Comparison of ENCODE assay signal across 13 mouse cellular contexts in genomic region chr1:143200213-143200889, GRCm38 (mm10).
DNase-seq lines count a peak whose midpoint lies in the region; ATAC-seq lines count a peak whose summit lies in the region.
"Had no signal": no experiment of that assay in that cellular context is flagged by ENCODE, and none has a peak within 500 bp of the region (broad histone marks: within the 10 kb centered on the region; RNA-seq: fewer than 3 reads in every experiment).

No protein-coding gene starts in this region.

- no peaks in the 10 kb centered on the region for H3K27me3 ChIP-seq in hindbrain, embryonic 14.5 days (ENCODE audit: control insufficient read depth, insufficient read depth, low read length)
- no peaks in the 10 kb centered on the region for H3K27me3 ChIP-seq in hindbrain, embryonic 10.5 days (ENCODE audit: insufficient read depth, poor library complexity, severe bottlenecking)

- no peak overlapping the region for H3K4me3 ChIP-seq in hindbrain, embryonic 14.5 days (replicated peaks; ENCODE audit: low read length)
- H3K4me3 ChIP-seq in hindbrain, embryonic 10.5 days = no peak overlapping the region

- no peaks in the 10 kb centered on the region for H3K36me3 ChIP-seq in hindbrain, embryonic 14.5 days (replicated peaks; ENCODE audit: control insufficient read depth, insufficient read depth)
- no peaks in the 10 kb centered on the region for H3K36me3 ChIP-seq in hindbrain, embryonic 10.5 days

- ATAC-seq in hindbrain, embryonic 14.5 days (ENCODE audit: low FRiP score) = 0 out of 2 replicates have a peak, but pooled peaks have one; percentile 37
- ATAC-seq in CD4-positive, CD25-positive, alpha-beta regulatory T cell, adult 4 months = no peak

- no peak overlapping the region for H3K27ac ChIP-seq in hindbrain, embryonic 14.5 days
- H3K27ac ChIP-seq in hindbrain, embryonic 10.5 days = no peak overlapping the region
- H3K27ac ChIP-seq: kidney, postnatal 0 days; liver, embryonic 14.5 days had no signal

- H3K4me2 ChIP-seq in hindbrain, embryonic 14.5 days (replicated peaks) = no peak overlapping the region

- H3K9ac ChIP-seq in hindbrain, embryonic 14.5 days = no peak overlapping the region
- H3K9ac ChIP-seq: liver, embryonic 14.5 days had no signal

- 76% methylated on average over 4 of the region's 4 CpGs for WGBS in hindbrain, embryonic 14.5 days
- WGBS in hindbrain, embryonic 10.5 days = 87% methylated on average over 4 of the region's 4 CpGs

- DNase-seq in hindbrain, embryonic 14.5 days (ENCODE audit: low spot score) = no peak
- DNase-seq in hindbrain, embryonic 10.5 days (ENCODE audit: low spot score) = no peak
- peak; percentile 84 to 91 for DNase-seq in cerebellum, postnatal 10 days
- DNase-seq in layer of hippocampus, adult 9-10 months (ENCODE audit: low spot score) = peak; percentile 33
- DNase-seq in right cerebral cortex, postnatal 10 days (ENCODE audit: low spot score in 2 of 2) = peak; percentile 54 to 64
- no peak for DNase-seq in adrenal gland, postnatal 36 days
- no peak for DNase-seq in kidney, adult 9 months
- DNase-seq: adrenal gland, postnatal 14 days; embryo, embryonic 11 days; gastrocnemius, postnatal 10 days had no signal

- H3K4me1 ChIP-seq in hindbrain, embryonic 14.5 days (replicated peaks; ENCODE audit: control insufficient read depth, insufficient read depth, low read length) = no peaks in the 10 kb centered on the region
- H3K4me1 ChIP-seq in hindbrain, embryonic 10.5 days (replicated peaks) = no peaks in the 10 kb centered on the region

- no peaks in the 10 kb centered on the region for H3K9me3 ChIP-seq in hindbrain, embryonic 14.5 days (ENCODE audit: control insufficient read depth, low read length)
- no peaks in the 10 kb centered on the region for H3K9me3 ChIP-seq in hindbrain, embryonic 10.5 days

Comparison
In these comparisons a context has a peak if more than half of its experiments do, and no peak if none do; other contexts are left out.
1. DNase-seq: peak in cerebellum, postnatal 10 days (2 of 2), layer of hippocampus, adult 9-10 months (single experiment) and right cerebral cortex, postnatal 10 days (2 of 2); none in hindbrain, embryonic 14.5 days (single experiment), hindbrain, embryonic 10.5 days (single experiment), adrenal gland, postnatal 36 days (0 of 2) and kidney, adult 9 months (single experiment).